ENCODE assay signal across 8 mouse cellular contexts in genomic region chr14:20695761-20696520, GRCm38 (mm10). TPM values are rescaled to one million over a fixed set of nuclear protein-coding genes. Genes with fewer than 3 reads are reported as not detected.
DNase-seq lines count a peak whose midpoint lies in the region; ATAC-seq and TF ChIP-seq lines count a peak whose summit lies in the region.

No protein-coding gene starts in this region.

- no peak; the same call in 1 of the 2 replicates for ATAC-seq in limb, embryonic 11.5 days (ENCODE audit: insufficient number of reproducible peaks, low FRiP score, low TSS enrichment, low read depth)
- ATAC-seq in neural tube, embryonic 13.5 days (ENCODE audit: low read depth) = no peak

- intact Hi-C loops in heart, adult 2 months (cut with DNase I) = loop anchor here (2.0 kb wide), 1 partner anchor 21 kb away; the partner anchor contains the start of gene Sec24c

- no peak for TF ChIP-seq EP300 in heart, adult 2 months (IDR thresholded peaks at IDR 0.05; ENCODE audit: insufficient read depth, low read depth, low read length)

- peaks cover 35% of the 10 kb centered on the region for H3K4me1 ChIP-seq in bone marrow macrophage, adult 2 months (ENCODE audit: control insufficient read depth, insufficient read depth, low read length)
- H3K4me1 ChIP-seq in heart, adult 2 months (ENCODE audit: control insufficient read depth, insufficient read depth, low read length) = peaks cover 20% of the 10 kb centered on the region
- H3K4me1 ChIP-seq in limb, embryonic 11.5 days (ENCODE audit: control insufficient read depth, insufficient read depth, low read length) = peaks cover 19% of the 10 kb centered on the region
- H3K4me1 ChIP-seq in neural tube, embryonic 13.5 days (replicated peaks) = peaks cover 64% of the 10 kb centered on the region

- peaks cover 22% of the 10 kb centered on the region for H3K36me3 ChIP-seq in heart, adult 2 months (ENCODE audit: control insufficient read depth, insufficient read depth, low read length)
- peaks cover 14% of the 10 kb centered on the region; the same call in 1 of the 2 replicates for H3K36me3 ChIP-seq in limb, embryonic 11.5 days (ENCODE audit: control insufficient read depth, insufficient read depth, low read length)
- H3K36me3 ChIP-seq in neural tube, embryonic 13.5 days = peaks cover 50% of the 10 kb centered on the region

- peak overlapping the region; percentile 79 for H3K9ac ChIP-seq in heart, adult 2 months (ENCODE audit: low read depth, low read length)
- peak overlapping the region; percentile 83 for H3K9ac ChIP-seq in limb, embryonic 11.5 days (ENCODE audit: low read length)
- peak overlapping the region; percentile 87 for H3K9ac ChIP-seq in neural tube, embryonic 13.5 days

- 9% methylated on average over 27 of the region's 27 CpGs for WGBS in heart, adult 2 months
- 15% methylated on average over 27 of the region's 27 CpGs for WGBS in limb, embryonic 11.5 days
- 10% methylated on average over 27 of the region's 27 CpGs for WGBS in neural tube, embryonic 13.5 days

- DNase-seq in layer of hippocampus, adult 2 months (ENCODE audit: low spot score in 2 of 2) = no peak
- DNase-seq in layer of hippocampus, postnatal 25 days (ENCODE audit: extremely low spot score in 1 of 2, low spot score in 1 of 2) = no peak
- no peak for DNase-seq in heart, adult 2 months
- no peak for DNase-seq in limb, embryonic 11.5 days (ENCODE audit: low spot score)
- DNase-seq in T-cell, adult 2 months (ENCODE audit: low spot score) = no peak
- DNase-seq in thymus, postnatal 0 days (ENCODE audit: low spot score) = no peak

- TF ChIP-seq CTCF in layer of hippocampus, adult 2 months (conservative IDR thresholded peaks at IDR 0.05) = no peak
- TF ChIP-seq CTCF in bone marrow macrophage, adult 2 months (IDR thresholded peaks at IDR 0.05; ENCODE audit: low read depth, low read length) = no peak
- no peak for TF ChIP-seq CTCF in heart, adult 2 months (IDR thresholded peaks at IDR 0.05)

- H3K27me3 ChIP-seq in heart, adult 2 months (ENCODE audit: control insufficient read depth, insufficient read depth, low read length) = no peaks in the 10 kb centered on the region
- H3K27me3 ChIP-seq in limb, embryonic 11.5 days (ENCODE audit: control insufficient read depth, insufficient read depth, low read length) = no peaks in the 10 kb centered on the region
- no peaks in the 10 kb centered on the region for H3K27me3 ChIP-seq in neural tube, embryonic 13.5 days

- 0 out of 2 replicates have a peak, but pooled peaks cover 1% of the 10 kb centered on the region for H3K79me2 ChIP-seq in heart, adult 2 months (replicated peaks; ENCODE audit: control insufficient read depth, insufficient read depth, low read length)

- TF ChIP-seq POLR2A in bone marrow macrophage, adult 2 months (IDR thresholded peaks at IDR 0.05; ENCODE audit: borderline replicate concordance, low read depth, low read length) = no peak
- no peak for TF ChIP-seq POLR2A in heart, adult 2 months (IDR thresholded peaks at IDR 0.05; ENCODE audit: insufficient read depth, low read depth, low read length)

- H3K4me2 ChIP-seq in limb, embryonic 11.5 days (ENCODE audit: low read depth, severe bottlenecking) = peak overlapping the region; percentile 75
- H3K4me2 ChIP-seq in neural tube, embryonic 13.5 days = peak overlapping the region; percentile 84

- no peaks in the 10 kb centered on the region for H3K9me3 ChIP-seq in limb, embryonic 11.5 days (ENCODE audit: control insufficient read depth, low read length)
- H3K9me3 ChIP-seq in neural tube, embryonic 13.5 days = no peaks in the 10 kb centered on the region

- H3K4me3 ChIP-seq in layer of hippocampus, adult 2 months = peak overlapping the region; percentile 100
- H3K4me3 ChIP-seq in bone marrow macrophage, adult 2 months (ENCODE audit: insufficient read depth, low read length) = peak overlapping the region; percentile 74
- H3K4me3 ChIP-seq in heart, adult 2 months = peak overlapping the region; percentile 91
- H3K4me3 ChIP-seq in limb, embryonic 11.5 days (ENCODE audit: low read depth, low read length) = peak overlapping the region; percentile 72
- peak overlapping the region; percentile 77 for H3K4me3 ChIP-seq in neural tube, embryonic 13.5 days

- H3K27ac ChIP-seq in layer of hippocampus, adult 2 months = peak overlapping the region; percentile 92
- no peak overlapping the region for H3K27ac ChIP-seq in bone marrow macrophage, adult 2 months (ENCODE audit: insufficient read depth, low read depth, low read length)
- H3K27ac ChIP-seq in heart, adult 2 months = peak overlapping the region; percentile 96
- no peak overlapping the region; the same call in 1 of the 2 replicates for H3K27ac ChIP-seq in limb, embryonic 11.5 days (replicated peaks; ENCODE audit: low read depth, low read length)
- peak overlapping the region; percentile 97 for H3K27ac ChIP-seq in neural tube, embryonic 13.5 days (replicated peaks)

RNA-seq across cellular contexts. Expression of gene Fut11, which starts 1.2 kb away (rescaled TPM):
- total RNA-seq in layer of hippocampus, adult 2 months (2021) = 10 to 100 TPM; 14.8 to 15.5 TPM
- 10 to 100 TPM; 15.6 to 16.0 TPM for total RNA-seq in layer of hippocampus, postnatal 25 days (2021)
- polyA plus RNA-seq in bone marrow macrophage, adult 2 months (2012; ENCODE audit: insufficient read depth, insufficient read length, missing spikeins) = 18.5 and 19.0 TPM in 2 replicates
- total RNA-seq in heart, adult 2 months (2021) = 1 to 10 TPM; 5.3 to 5.9 TPM
- 5.3 and 6.9 TPM in 2 replicates for polyA plus RNA-seq in heart, adult 2 months (2012; rRNA removed)
- 18.3 and 18.8 TPM in 2 replicates for polyA plus RNA-seq in limb, embryonic 11.5 days (2014; fragmentation: Nextera tagmentation; extraction: Ambion mirVana)
- 28.3 and 29.1 TPM in 2 replicates for polyA plus RNA-seq in neural tube, embryonic 13.5 days (2015; fragmentation: Nextera tagmentation; extraction: Ambion mirVana)
- polyA plus RNA-seq in thymus, postnatal 0 days (2015; fragmentation: Nextera tagmentation; extraction: Ambion mirVana) = 12.2 and 13.3 TPM in 2 replicates

RNA-seq across cellular contexts. Expression of gene Chchd1, which starts 6.9 kb away (rescaled TPM):
- 10 to 100 TPM; 53.4 to 56.9 TPM for total RNA-seq in layer of hippocampus, adult 2 months (2021)
- total RNA-seq in layer of hippocampus, postnatal 25 days (2021) = 10 to 100 TPM; 47.3 to 50.3 TPM
- 70.7 and 91.5 TPM in 2 replicates for polyA plus RNA-seq in bone marrow macrophage, adult 2 months (2012; ENCODE audit: insufficient read depth, insufficient read length, missing spikeins)
- 100 to 1,000 TPM in 1 of 2 experiments, 10 to 100 TPM in 1; 98.8 to 126 TPM for total RNA-seq in heart, adult 2 months (2021)
- 66.8 and 89.0 TPM in 2 replicates for polyA plus RNA-seq in heart, adult 2 months (2012; rRNA removed)
- 254 and 255 TPM in 2 replicates for polyA plus RNA-seq in limb, embryonic 11.5 days (2014; fragmentation: Nextera tagmentation; extraction: Ambion mirVana)
- 191 and 218 TPM in 2 replicates for polyA plus RNA-seq in neural tube, embryonic 13.5 days (2015; fragmentation: Nextera tagmentation; extraction: Ambion mirVana)
- polyA plus RNA-seq in thymus, postnatal 0 days (2015; fragmentation: Nextera tagmentation; extraction: Ambion mirVana) = 235 and 256 TPM in 2 replicates

RNA-seq across cellular contexts. Expression of gene Zswim8, which starts 11.4 kb away (rescaled TPM):
- 100 to 1,000 TPM; 189 to 206 TPM for total RNA-seq in layer of hippocampus, adult 2 months (2021)
- 100 to 1,000 TPM; 151 to 180 TPM for total RNA-seq in layer of hippocampus, postnatal 25 days (2021)
- polyA plus RNA-seq in bone marrow macrophage, adult 2 months (2012; ENCODE audit: insufficient read depth, insufficient read length, missing spikeins) = 85.9 and 94.2 TPM in 2 replicates
- 10 to 100 TPM; 38.5 to 40.0 TPM for total RNA-seq in heart, adult 2 months (2021)
- polyA plus RNA-seq in heart, adult 2 months (2012; rRNA removed) = 103 and 108 TPM in 2 replicates
- 27.2 and 28.0 TPM in 2 replicates for polyA plus RNA-seq in limb, embryonic 11.5 days (2014; fragmentation: Nextera tagmentation; extraction: Ambion mirVana)
- 51.4 and 51.5 TPM in 2 replicates for polyA plus RNA-seq in neural tube, embryonic 13.5 days (2015; fragmentation: Nextera tagmentation; extraction: Ambion mirVana)
- 11.3 and 16.1 TPM in 2 replicates for polyA plus RNA-seq in thymus, postnatal 0 days (2015; fragmentation: Nextera tagmentation; extraction: Ambion mirVana)

RNA-seq across cellular contexts. Expression of gene Sec24c, which starts 21.8 kb away (rescaled TPM):
- 100 to 1,000 TPM; 104 to 108 TPM for total RNA-seq in layer of hippocampus, adult 2 months (2021)
- 100 to 1,000 TPM in 1 of 2 experiments, 10 to 100 TPM in 1; 99.6 to 110 TPM for total RNA-seq in layer of hippocampus, postnatal 25 days (2021)
- polyA plus RNA-seq in bone marrow macrophage, adult 2 months (2012; ENCODE audit: insufficient read depth, insufficient read length, missing spikeins) = 64.1 and 73.0 TPM in 2 replicates
- 100 to 1,000 TPM in 1 of 2 experiments, 10 to 100 TPM in 1; 98.2 to 106 TPM for total RNA-seq in heart, adult 2 months (2021)
- polyA plus RNA-seq in heart, adult 2 months (2012; rRNA removed) = 133 and 146 TPM in 2 replicates
- polyA plus RNA-seq in limb, embryonic 11.5 days (2014; fragmentation: Nextera tagmentation; extraction: Ambion mirVana) = 81.7 and 95.0 TPM in 2 replicates
- 89.6 and 94.6 TPM in 2 replicates for polyA plus RNA-seq in neural tube, embryonic 13.5 days (2015; fragmentation: Nextera tagmentation; extraction: Ambion mirVana)
- polyA plus RNA-seq in thymus, postnatal 0 days (2015; fragmentation: Nextera tagmentation; extraction: Ambion mirVana) = 52.2 and 56.8 TPM in 2 replicates

RNA-seq across cellular contexts. Expression of gene Synpo2l, which starts 27.8 kb away (rescaled TPM):
- under 1 TPM; 0.15 to 0.23 TPM for total RNA-seq in layer of hippocampus, adult 2 months (2021)
- total RNA-seq in layer of hippocampus, postnatal 25 days (2021) = under 1 TPM; 0.12 to 0.22 TPM
- not detected in 2 replicates for polyA plus RNA-seq in bone marrow macrophage, adult 2 months (2012; ENCODE audit: insufficient read depth, insufficient read length, missing spikeins)
- 100 to 1,000 TPM in 1 of 2 experiments, 10 to 100 TPM in 1; 96.8 to 126 TPM for total RNA-seq in heart, adult 2 months (2021)
- polyA plus RNA-seq in heart, adult 2 months (2012; rRNA removed) = 63.4 and 67.7 TPM in 2 replicates
- 4.5 and 4.8 TPM in 2 replicates for polyA plus RNA-seq in limb, embryonic 11.5 days (2014; fragmentation: Nextera tagmentation; extraction: Ambion mirVana)
- 1.1 and 2.8 TPM in 2 replicates for polyA plus RNA-seq in neural tube, embryonic 13.5 days (2015; fragmentation: Nextera tagmentation; extraction: Ambion mirVana)
- 0.22 and 0.30 TPM in 2 replicates for polyA plus RNA-seq in thymus, postnatal 0 days (2015; fragmentation: Nextera tagmentation; extraction: Ambion mirVana)

Comparison
In these comparisons a context has a peak if more than half of its experiments do, and no peak if none do; other contexts are left out.
1. H3K27ac ChIP-seq: peak in layer of hippocampus, adult 2 months (single experiment), heart, adult 2 months (single experiment) and neural tube, embryonic 13.5 days (single experiment); none in bone marrow macrophage, adult 2 months (single experiment) and limb, embryonic 11.5 days (single experiment).
2. Peak in every context shown above with its lines, with median percentiles within 50 percentile points of each other: H3K4me3 ChIP-seq and H3K9ac ChIP-seq.